Mouse (Mus musculus): ENCODE results near the gene Mfsd14a. TPM values are rescaled to one million over a fixed set of nuclear protein-coding genes. Genes with fewer than 3 reads are reported as not detected.

The Mfsd14a gene
- total RNA-seq, 1 experiment = 117 TPM

- DNase-seq (ENCODE audit: low read depth, low spot score) = no peak
- in situ Hi-C loops (cut with MboI; ENCODE audit: low sequenced_read_pairs in 2 of 2, unreplicated experiment in 2 of 2) = no loop called here
- H3K4me3 ChIP-seq (ENCODE audit: insufficient read depth in 1 of 2, low read depth in 1 of 2, low read length in 2 of 2, poor library complexity in 1 of 2, severe bottlenecking in 1 of 2) = no peak overlapping the region
- no peaks in the 10 kb centered on the region for H3K9me3 ChIP-seq (ENCODE audit: control insufficient read depth, insufficient read depth, low read depth, low read length)
- peak overlapping the region; percentile 13; the same call in 1 of the 2 replicates for H3K27ac ChIP-seq (ENCODE audit: insufficient read depth, low read depth, low read length, poor library complexity, severe bottlenecking)
- no peak overlapping the region for H3K9ac ChIP-seq (ENCODE audit: insufficient read depth, low read depth, low read length, poor library complexity, severe bottlenecking)
- TF ChIP-seq MAFK (IDR thresholded peaks at IDR 0.05; ENCODE audit: insufficient read depth, low read depth, low read length) (no peak), HCFC1 (IDR thresholded peaks at IDR 0.05; ENCODE audit: borderline replicate concordance, insufficient read depth, low read length) (no peak), ZC3H11A (IDR thresholded peaks at IDR 0.05; ENCODE audit: borderline replicate concordance, low read depth, low read length) (no peak), CHD2 (IDR thresholded peaks at IDR 0.05; ENCODE audit: low read depth, low read length) (no peak), ZNF384 (IDR thresholded peaks at IDR 0.05; ENCODE audit: low read depth, low read length) (no peak)
- H3K36me3 ChIP-seq (ENCODE audit: control insufficient read depth, insufficient read depth, low read length, poor library complexity, severe bottlenecking) = peaks cover 8% of the 10 kb centered on the region
- peaks cover 22 to 33% of the 10 kb centered on the region in 2 experiments for H3K4me1 ChIP-seq (ENCODE audit: control insufficient read depth in 2 of 2, insufficient read depth in 2 of 2, low read length in 2 of 2, poor library complexity in 1 of 2)
These were observed 9.1 kb downstream of the Mfsd14a start for GRCm38 (mm10) chr3:116653278-116653945.

DNA sequence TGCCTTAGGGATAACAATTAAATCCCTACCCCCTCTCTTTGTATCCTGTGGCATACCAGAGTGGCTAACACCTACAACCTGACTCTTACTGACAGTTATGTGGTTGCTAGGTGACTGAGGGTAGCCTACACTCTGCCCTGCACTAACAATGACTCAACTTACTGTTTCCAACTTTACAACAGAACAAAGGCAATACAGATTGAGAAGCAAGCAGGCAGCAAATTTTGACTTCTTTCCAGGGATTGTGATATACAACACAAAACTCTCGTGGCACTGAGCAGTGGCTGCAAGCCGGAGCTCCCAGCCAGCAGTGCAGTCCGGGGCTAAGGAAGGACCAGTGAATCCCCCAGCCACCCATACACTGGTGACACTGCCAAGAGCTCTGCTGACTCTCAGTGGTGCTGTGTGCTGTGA is 10.4 kb downstream of the Mfsd14a start:
- in situ Hi-C loops (cut with MboI; ENCODE audit: low sequenced_read_pairs in 2 of 2, unreplicated experiment in 2 of 2) = no loop called here
- peaks cover 20 to 23% of the 10 kb centered on the region in 2 experiments for H3K4me1 ChIP-seq (ENCODE audit: control insufficient read depth in 2 of 2, insufficient read depth in 2 of 2, low read length in 2 of 2, poor library complexity in 1 of 2)
- H3K27ac ChIP-seq (ENCODE audit: insufficient read depth, low read depth, low read length, poor library complexity, severe bottlenecking) = no peak overlapping the region
- no peak for TF ChIP-seq ZC3H11A (IDR thresholded peaks at IDR 0.05; ENCODE audit: borderline replicate concordance, low read depth, low read length)
- no peak for TF ChIP-seq ZNF384 (IDR thresholded peaks at IDR 0.05; ENCODE audit: low read depth, low read length)
- TF ChIP-seq CHD2 (IDR thresholded peaks at IDR 0.05; ENCODE audit: low read depth, low read length) = no peak
- no peak for TF ChIP-seq HCFC1 (IDR thresholded peaks at IDR 0.05; ENCODE audit: borderline replicate concordance, insufficient read depth, low read length)
- no peak for TF ChIP-seq MAFK (IDR thresholded peaks at IDR 0.05; ENCODE audit: insufficient read depth, low read depth, low read length)
- no peak overlapping the region; the same call in 1 of the 2 replicates for H3K9ac ChIP-seq (ENCODE audit: insufficient read depth, low read depth, low read length, poor library complexity, severe bottlenecking)
- H3K4me3 ChIP-seq (ENCODE audit: insufficient read depth in 1 of 2, low read depth in 1 of 2, low read length in 2 of 2, poor library complexity in 1 of 2, severe bottlenecking in 1 of 2) = no peak overlapping the region
- H3K9me3 ChIP-seq (ENCODE audit: control insufficient read depth, insufficient read depth, low read depth, low read length) = no peaks in the 10 kb centered on the region
- H3K36me3 ChIP-seq (ENCODE audit: control insufficient read depth, insufficient read depth, low read length, poor library complexity, severe bottlenecking) = peaks cover 9% of the 10 kb centered on the region
- no peak for DNase-seq (ENCODE audit: low read depth, low spot score)

DNA sequence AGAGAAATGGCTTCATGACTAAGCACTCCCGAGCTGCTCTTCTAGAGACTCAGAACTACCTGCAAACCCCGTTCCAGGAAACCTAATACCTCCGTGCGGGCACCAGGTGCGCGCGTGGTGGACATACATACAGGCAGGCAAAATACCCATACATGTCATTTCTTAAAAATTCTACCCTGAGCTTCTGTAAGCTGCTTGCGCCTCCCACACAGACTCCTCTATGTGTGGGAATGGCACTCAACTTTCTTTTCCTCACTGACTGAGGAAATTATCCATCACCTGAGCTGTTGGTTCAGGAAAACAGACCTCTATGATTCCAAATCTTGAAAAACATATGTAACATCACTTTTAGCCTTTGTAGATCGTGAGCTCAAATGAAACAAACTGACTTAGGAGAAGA is 11.8 kb downstream of the Mfsd14a start:
- Histone ChIP-seq H3K9ac (ENCODE audit: insufficient read depth, low read depth, low read length, poor library complexity, severe bottlenecking) (no peak overlapping the region), H3K4me1 (ENCODE audit: control insufficient read depth in 2 of 2, insufficient read depth in 2 of 2, low read length in 2 of 2, poor library complexity in 1 of 2) (peaks cover 13 to 18% of the 10 kb centered on the region in 2 experiments; a peak in 3 of 4 replicates), H3K9me3 (ENCODE audit: control insufficient read depth, insufficient read depth, low read depth, low read length) (no peaks in the 10 kb centered on the region), H3K27ac (ENCODE audit: insufficient read depth, low read depth, low read length, poor library complexity, severe bottlenecking) (no peak overlapping the region), H3K36me3 (ENCODE audit: control insufficient read depth, insufficient read depth, low read length, poor library complexity, severe bottlenecking) (peaks cover 13% of the 10 kb centered on the region), H3K4me3 (ENCODE audit: insufficient read depth in 1 of 2, low read depth in 1 of 2, low read length in 2 of 2, poor library complexity in 1 of 2, severe bottlenecking in 1 of 2) (no peak overlapping the region)
- TF ChIP-seq ZNF384 (IDR thresholded peaks at IDR 0.05; ENCODE audit: low read depth, low read length) (no peak), ZC3H11A (IDR thresholded peaks at IDR 0.05; ENCODE audit: borderline replicate concordance, low read depth, low read length) (no peak), HCFC1 (IDR thresholded peaks at IDR 0.05; ENCODE audit: borderline replicate concordance, insufficient read depth, low read length) (no peak), CHD2 (IDR thresholded peaks at IDR 0.05; ENCODE audit: low read depth, low read length) (no peak), MAFK (IDR thresholded peaks at IDR 0.05; ENCODE audit: insufficient read depth, low read depth, low read length) (no peak)
- in situ Hi-C loops (cut with MboI; ENCODE audit: low sequenced_read_pairs in 2 of 2, unreplicated experiment in 2 of 2) = no loop called here
- no peak for DNase-seq (ENCODE audit: low read depth, low spot score)

DNA sequence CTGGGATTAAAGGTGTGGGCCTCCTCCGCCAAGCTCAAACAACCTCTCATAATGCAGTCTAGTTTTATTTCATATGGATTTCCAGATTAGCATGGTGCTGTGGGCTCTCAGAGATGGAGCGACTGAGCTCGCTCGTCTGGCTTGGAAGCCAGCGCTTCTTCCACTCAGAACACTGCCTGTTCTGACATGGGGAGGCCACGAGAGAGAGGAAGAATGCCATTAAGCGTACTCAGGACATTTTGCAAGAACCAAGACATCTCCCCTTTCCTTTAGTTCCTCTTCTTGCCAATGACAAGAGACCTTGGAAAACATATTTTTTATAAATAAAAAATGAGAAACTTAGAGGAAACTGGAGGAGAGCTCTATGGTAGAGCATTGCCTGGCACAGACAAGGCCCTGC is 13.7 kb downstream of the Mfsd14a start:
- no peak overlapping the region for H3K4me3 ChIP-seq (ENCODE audit: insufficient read depth in 1 of 2, low read depth in 1 of 2, low read length in 2 of 2, poor library complexity in 1 of 2, severe bottlenecking in 1 of 2)
- no peaks in the 10 kb centered on the region for H3K9me3 ChIP-seq (ENCODE audit: control insufficient read depth, insufficient read depth, low read depth, low read length)
- H3K27ac ChIP-seq (ENCODE audit: insufficient read depth, low read depth, low read length, poor library complexity, severe bottlenecking) = no peak overlapping the region
- peaks cover 16% of the 10 kb centered on the region for H3K36me3 ChIP-seq (ENCODE audit: control insufficient read depth, insufficient read depth, low read length, poor library complexity, severe bottlenecking)
- in situ Hi-C loops (cut with MboI; ENCODE audit: low sequenced_read_pairs in 2 of 2, unreplicated experiment in 2 of 2) = no loop called here
- TF ChIP-seq MAFK (IDR thresholded peaks at IDR 0.05; ENCODE audit: insufficient read depth, low read depth, low read length) = no peak
- TF ChIP-seq ZC3H11A (IDR thresholded peaks at IDR 0.05; ENCODE audit: borderline replicate concordance, low read depth, low read length) = no peak
- TF ChIP-seq CHD2 (IDR thresholded peaks at IDR 0.05; ENCODE audit: low read depth, low read length) = no peak
- TF ChIP-seq HCFC1 (IDR thresholded peaks at IDR 0.05; ENCODE audit: borderline replicate concordance, insufficient read depth, low read length) = no peak
- TF ChIP-seq ZNF384 (IDR thresholded peaks at IDR 0.05; ENCODE audit: low read depth, low read length) = no peak
- H3K4me1 ChIP-seq (ENCODE audit: control insufficient read depth in 2 of 2, insufficient read depth in 2 of 2, low read length in 2 of 2, poor library complexity in 1 of 2) = peaks cover 4 to 12% of the 10 kb centered on the region in 2 experiments; a peak in 3 of 4 replicates
- no peak for DNase-seq (ENCODE audit: low read depth, low spot score)
- H3K9ac ChIP-seq (ENCODE audit: insufficient read depth, low read depth, low read length, poor library complexity, severe bottlenecking) = no peak overlapping the region
